Comparison of ENCODE assay signal across 18 mouse cellular contexts in the genomic region with DNA sequence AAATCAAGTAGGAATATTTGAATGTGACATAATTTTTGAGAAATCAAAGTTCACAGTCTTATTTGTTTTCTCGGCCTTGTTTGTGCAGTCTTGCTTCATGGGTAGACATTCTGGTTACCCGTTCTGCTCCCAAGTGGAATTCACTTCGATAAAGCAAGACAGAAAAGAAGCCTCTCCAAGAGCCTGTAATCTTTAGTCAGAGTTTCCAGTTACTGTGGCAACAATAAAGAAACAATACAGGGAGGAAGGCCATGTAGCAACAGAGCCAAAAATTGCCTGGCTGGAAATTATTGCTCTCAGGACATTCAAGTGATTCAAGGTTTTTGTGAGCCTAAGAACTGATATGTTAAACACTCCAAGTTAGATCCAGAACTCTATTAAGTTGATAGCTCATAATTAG. TPM values are rescaled to one million over a fixed set of nuclear protein-coding genes. Genes with fewer than 3 reads are reported as not detected.
DNase-seq lines count a peak whose midpoint lies in the region; ATAC-seq and TF ChIP-seq lines count a peak whose summit lies in the region.
"Had no signal": no experiment of that assay in that cellular context is flagged by ENCODE, and none has a peak within 500 bp of the region (broad histone marks: within the 10 kb centered on the region; RNA-seq: fewer than 3 reads in every experiment).

No protein-coding gene starts in this region.

- no peak overlapping the region for H3K9ac ChIP-seq in heart, postnatal 0 days (replicated peaks; ENCODE audit: low read depth, low read length)
- H3K9ac ChIP-seq: embryonic facial prominence, embryonic 13.5 days; liver, embryonic 15.5 days had no signal

- H3K9me3 ChIP-seq in heart, postnatal 0 days (replicated peaks; ENCODE audit: control insufficient read depth, low read length), result no peaks in the 10 kb centered on the region
- H3K9me3 ChIP-seq: embryonic facial prominence, embryonic 13.5 days; liver, embryonic 15.5 days had no signal

- no peak overlapping the region for H3K4me3 ChIP-seq in gastrocnemius, adult 2 months
- no peak overlapping the region for H3K4me3 ChIP-seq in heart, postnatal 0 days (ENCODE audit: low read depth, low read length)
- H3K4me3 ChIP-seq: embryonic facial prominence, embryonic 13.5 days; left cerebral cortex, adult 2 months; liver, embryonic 15.5 days had no signal

- no peaks in the 10 kb centered on the region for H3K27me3 ChIP-seq in heart, postnatal 0 days (ENCODE audit: control insufficient read depth, insufficient read depth, low read length)
- H3K27me3 ChIP-seq: embryonic facial prominence, embryonic 13.5 days; liver, embryonic 15.5 days; Patski had no signal

- peak; percentile 31 for DNase-seq in gastrocnemius, adult 2 months
- no peak for DNase-seq in gastrocnemius, postnatal 10 days
- DNase-seq in testis, postnatal 14 days (ENCODE audit: low spot score), result peak; percentile 46
- no peak for DNase-seq in testis, postnatal 10 days (ENCODE audit: low spot score)
- DNase-seq in heart, postnatal 0 days (ENCODE audit: low spot score), result peak; percentile 70
- DNase-seq in skeletal muscle tissue, adult 2 months (ENCODE audit: low read depth, low spot score), result peak; percentile 74
- DNase-seq in left cerebral cortex, postnatal 36 days (ENCODE audit: low spot score in 2 of 2), result no peak
- DNase-seq: cerebellum, postnatal 25 days; kidney, postnatal 4 days; right cerebral cortex, postnatal 4 days had no signal

- no peak overlapping the region for H3K4me2 ChIP-seq in heart, postnatal 0 days (ENCODE audit: low read depth, low read length)
- H3K4me2 ChIP-seq: embryonic facial prominence, embryonic 13.5 days; liver, embryonic 15.5 days had no signal

- intact Hi-C loops in gastrocnemius, adult 2 months (cut with DNase I), result no loop called here
- intact Hi-C loops in left cerebral cortex, postnatal 36 days (cut with DNase I), result no loop called here

- no peaks in the 10 kb centered on the region for H3K4me1 ChIP-seq in heart, postnatal 0 days (ENCODE audit: control insufficient read depth, insufficient read depth)
- H3K4me1 ChIP-seq: embryonic facial prominence, embryonic 13.5 days; liver, embryonic 15.5 days had no signal

- WGBS in heart, postnatal 0 days, result 44% methylated on average over 3 of the region's 3 CpGs

- no peak for TF ChIP-seq CTCF in gastrocnemius, adult 2 months (IDR thresholded peaks at IDR 0.05)
- TF ChIP-seq CTCF in heart, postnatal 0 days (IDR thresholded peaks at IDR 0.05; ENCODE audit: low read depth), result no peak

- 0 out of 2 replicates have a peak, but pooled peaks cover 7% of the 10 kb centered on the region for H3K36me3 ChIP-seq in heart, postnatal 0 days (replicated peaks; ENCODE audit: control insufficient read depth, insufficient read depth, low read length)

- peak overlapping the region; percentile 73 for H3K27ac ChIP-seq in gastrocnemius, adult 2 months
- no peak overlapping the region for H3K27ac ChIP-seq in heart, postnatal 0 days (ENCODE audit: low read depth)
- H3K27ac ChIP-seq: embryonic facial prominence, embryonic 13.5 days; left cerebral cortex, adult 2 months; liver, embryonic 15.5 days had no signal

- TF ChIP-seq EP300 in heart, postnatal 0 days (IDR thresholded peaks at IDR 0.05; ENCODE audit: low read depth), result no peak

- no peak for ATAC-seq in heart, postnatal 0 days (ENCODE audit: insufficient read depth, low read depth)
- ATAC-seq in frontal cortex, adult (ENCODE audit: low TSS enrichment), result no peak
- ATAC-seq: forebrain, embryonic 14.5 days; intestine, embryonic 16.5 days; Patski had no signal

RNA-seq across cellular contexts. Expression of a gene that starts 29.6 kb away (rescaled TPM):
- 10 to 100 TPM; 22.2 to 23.2 TPM for total RNA-seq in gastrocnemius, adult 2 months (2021)
- total RNA-seq in gastrocnemius, postnatal 10 days (2021), result 10 to 100 TPM; 23.0 to 24.3 TPM
- total RNA-seq in heart, postnatal 0 days (2014; rRNA removed; ENCODE audit: low replicate concordance), result 10.7 and 14.0 TPM in 2 replicates
- polyA plus RNA-seq in heart, postnatal 0 days (2015; fragmentation: Nextera tagmentation; extraction: Ambion mirVana), result 25.7 and 27.5 TPM in 2 replicates
- 10 to 100 TPM; 16.1 to 21.6 TPM for total RNA-seq in left cerebral cortex, postnatal 36 days (2021)

RNA-seq across cellular contexts. Expression of a gene that starts 47.0 kb away (rescaled TPM):
- under 1 TPM; 0.22 to 0.54 TPM for total RNA-seq in gastrocnemius, adult 2 months (2021)
- 1 to 10 TPM; 4.8 to 9.6 TPM for total RNA-seq in gastrocnemius, postnatal 10 days (2021)
- 3.2 and 3.6 TPM in 2 replicates for total RNA-seq in heart, postnatal 0 days (2014; rRNA removed; ENCODE audit: low replicate concordance)
- polyA plus RNA-seq in heart, postnatal 0 days (2015; fragmentation: Nextera tagmentation; extraction: Ambion mirVana), result 1.2 and 1.4 TPM in 2 replicates
- 1 to 10 TPM; 1.4 to 1.9 TPM for total RNA-seq in left cerebral cortex, postnatal 36 days (2021)
- total RNA-seq: hematopoietic stem cell, adult 5-6 weeks had no signal

RNA-seq across cellular contexts. Expression of a gene that starts 53.7 kb away (rescaled TPM):
- total RNA-seq in gastrocnemius, adult 2 months (2021), result 10 to 100 TPM; 13.8 to 15.3 TPM
- 10 to 100 TPM; 16.6 to 17.3 TPM for total RNA-seq in gastrocnemius, postnatal 10 days (2021)
- total RNA-seq in heart, postnatal 0 days (2014; rRNA removed; ENCODE audit: low replicate concordance), result 14.4 and 19.2 TPM in 2 replicates
- 5.3 and 5.6 TPM in 2 replicates for polyA plus RNA-seq in heart, postnatal 0 days (2015; fragmentation: Nextera tagmentation; extraction: Ambion mirVana)
- 10 to 100 TPM; 41.5 to 45.7 TPM for total RNA-seq in left cerebral cortex, postnatal 36 days (2021)

RNA-seq across cellular contexts. Expression of a gene that starts 54.6 kb away (rescaled TPM):
- 10 to 100 TPM; 59.1 to 69.1 TPM for total RNA-seq in gastrocnemius, adult 2 months (2021)
- 10 to 100 TPM; 55.3 to 59.7 TPM for total RNA-seq in gastrocnemius, postnatal 10 days (2021)
- total RNA-seq in heart, postnatal 0 days (2014; rRNA removed; ENCODE audit: low replicate concordance), result 103 and 124 TPM in 2 replicates
- polyA plus RNA-seq in heart, postnatal 0 days (2015; fragmentation: Nextera tagmentation; extraction: Ambion mirVana), result 107 and 110 TPM in 2 replicates
- total RNA-seq in left cerebral cortex, postnatal 36 days (2021), result 10 to 100 TPM; 60.9 to 63.5 TPM

Comparison
In these comparisons a context has a peak if more than half of its experiments do, and no peak if none do; other contexts are left out.
1. DNase-seq: peak in gastrocnemius, adult 2 months (single experiment), testis, postnatal 14 days (single experiment), heart, postnatal 0 days (single experiment) and skeletal muscle tissue, adult 2 months (single experiment); none in gastrocnemius, postnatal 10 days (single experiment), testis, postnatal 10 days (single experiment) and left cerebral cortex, postnatal 36 days (0 of 2).